Mouse (Mus musculus) testis, postnatal 14 days (tissue): ENCODE measurements around the gene Notch4.
A peak's percentile ranks its signal among the peaks of the same experiment; 100 is the strongest.
"Not testable (repeated sequence)": the region's sequence is repeated elsewhere in the genome, so short reads cannot be mapped to it uniquely, and the experiment has no call there.

Experiments
- DNase-seq: peaks from one replicate; pipeline ENCODE4 v3.0.0; 2021; ENCODE audit warnings: low spot score

Gene Notch4

DNA sequence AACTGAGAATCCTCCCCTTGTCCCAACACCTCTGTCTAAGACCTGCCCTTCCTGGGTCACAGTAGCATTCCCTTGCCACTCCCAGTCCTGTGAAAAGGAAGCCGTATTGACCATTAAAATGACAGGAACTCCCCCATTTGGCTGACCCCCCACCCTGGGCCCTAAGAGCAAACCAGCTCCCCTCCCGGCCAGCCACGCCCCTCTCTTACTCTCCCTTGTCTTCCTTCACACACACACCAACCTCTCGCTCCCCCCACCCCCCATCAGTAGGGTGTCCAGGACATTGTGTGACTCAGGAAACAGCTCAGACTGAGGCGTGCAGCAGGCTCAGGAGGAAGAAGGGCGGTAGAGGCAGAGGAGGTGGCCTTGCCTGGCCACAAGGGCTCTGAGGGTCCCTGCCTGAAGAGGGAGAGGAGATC is at the start of gene Notch4:
Notch4 (plus strand) TSS at position 266 of the 419 bp plus-strand sequence.
- no peak for DNase-seq

DNA sequence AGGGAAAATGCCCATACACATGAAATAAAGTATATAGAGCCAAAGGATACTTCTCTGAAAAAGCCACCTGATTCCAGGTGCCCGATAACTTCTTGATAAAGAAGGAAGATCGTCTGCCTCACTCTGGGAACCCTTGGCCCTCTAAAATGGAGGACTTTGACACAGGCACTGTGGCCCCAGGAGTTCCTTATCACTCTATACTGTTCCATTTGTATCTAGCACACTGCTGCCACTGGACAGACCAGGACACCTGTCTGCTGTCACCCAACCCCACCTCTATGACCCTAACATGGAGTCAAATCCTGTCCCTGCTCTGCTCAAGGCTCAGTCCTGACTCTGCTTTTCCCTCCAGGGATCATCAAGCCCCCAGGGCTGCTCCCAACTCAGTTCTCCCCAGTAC is 47.6 kb upstream of the Notch4 start:
- no peak for DNase-seq

DNA sequence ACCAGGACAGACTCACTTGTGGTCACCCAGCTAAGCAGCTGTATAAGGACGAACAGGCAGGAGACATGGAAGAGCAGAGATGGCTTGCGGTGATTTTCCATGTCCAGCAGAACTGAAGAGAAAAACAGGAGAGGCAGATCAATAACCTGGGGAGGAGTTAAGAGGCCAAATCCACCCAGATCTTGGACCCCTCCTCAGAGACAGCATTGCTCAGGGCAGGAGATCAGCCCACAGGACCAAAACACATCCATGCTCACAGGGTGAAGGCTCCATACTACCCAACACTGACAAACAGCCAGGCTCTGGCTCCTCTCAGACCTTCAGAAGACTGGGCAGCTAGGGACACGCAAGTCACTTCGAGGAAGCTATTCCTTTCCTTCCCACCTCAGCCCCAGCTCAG is 46.8 kb upstream of the Notch4 start, which contains the start of gene Btnl6:
Btnl6 (minus strand) TSS at position 101 of the 400 bp plus-strand sequence.
- no peak for DNase-seq

DNA sequence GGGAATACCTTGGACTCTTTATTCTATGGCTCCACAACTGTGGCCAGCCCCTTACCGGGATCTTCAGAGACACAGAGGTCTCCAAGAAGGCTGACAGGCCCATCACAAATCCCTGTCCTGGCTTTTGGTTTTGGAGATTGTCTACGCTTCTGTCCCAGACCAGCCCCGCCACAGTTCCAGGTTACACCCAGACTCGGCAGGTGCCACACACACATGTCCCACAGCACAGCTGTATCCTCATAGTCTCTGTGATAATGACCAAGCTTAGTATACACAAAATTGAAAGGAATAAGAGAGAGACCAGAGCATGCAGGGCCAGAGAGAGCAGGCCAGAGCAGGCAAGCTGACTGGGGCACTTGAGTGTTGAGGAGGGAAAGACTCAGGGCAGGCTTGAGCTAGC is 46.3 kb upstream of the Notch4 start:
- DNase-seq = no peak

DNA sequence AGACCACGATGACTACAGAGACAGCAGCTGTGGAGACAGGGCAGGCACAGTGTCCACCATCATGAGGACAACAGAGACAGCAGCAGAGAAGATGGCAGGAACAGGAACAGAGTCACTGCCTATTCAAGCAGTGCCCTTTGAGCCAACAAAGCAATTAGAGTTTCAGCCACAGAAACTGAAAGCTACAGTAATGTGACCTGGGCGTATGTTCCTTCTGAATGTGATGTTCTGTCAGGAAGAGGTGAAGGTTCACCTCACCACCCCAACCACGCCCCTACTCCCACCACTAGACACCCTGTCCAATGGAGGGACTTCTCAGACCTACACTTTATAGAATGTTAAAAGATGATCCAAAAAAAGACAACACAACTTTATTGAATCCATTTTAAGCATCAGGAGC is 45.5 kb upstream of the Notch4 start:
- DNase-seq = not testable (repeated sequence)

DNA sequence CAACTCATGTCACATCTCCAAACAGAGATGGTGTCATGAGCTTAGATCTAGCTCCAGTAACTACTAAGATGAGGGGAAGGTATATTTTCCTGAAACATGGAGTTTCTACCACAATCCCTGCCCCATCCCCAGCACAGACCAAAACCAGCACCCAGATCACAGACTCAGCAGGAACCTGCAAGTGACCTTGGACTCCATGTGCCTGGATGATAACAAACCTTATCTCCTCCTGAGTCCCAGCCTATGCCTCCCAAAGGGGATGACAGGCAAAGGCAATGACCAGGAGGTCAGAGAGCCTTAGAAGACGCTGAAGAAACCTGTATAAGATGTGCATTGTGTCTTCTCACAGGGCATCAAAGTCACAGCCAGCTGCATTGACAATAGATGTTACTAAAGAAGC is 45.1 kb upstream of the Notch4 start:
- no peak for DNase-seq

DNA sequence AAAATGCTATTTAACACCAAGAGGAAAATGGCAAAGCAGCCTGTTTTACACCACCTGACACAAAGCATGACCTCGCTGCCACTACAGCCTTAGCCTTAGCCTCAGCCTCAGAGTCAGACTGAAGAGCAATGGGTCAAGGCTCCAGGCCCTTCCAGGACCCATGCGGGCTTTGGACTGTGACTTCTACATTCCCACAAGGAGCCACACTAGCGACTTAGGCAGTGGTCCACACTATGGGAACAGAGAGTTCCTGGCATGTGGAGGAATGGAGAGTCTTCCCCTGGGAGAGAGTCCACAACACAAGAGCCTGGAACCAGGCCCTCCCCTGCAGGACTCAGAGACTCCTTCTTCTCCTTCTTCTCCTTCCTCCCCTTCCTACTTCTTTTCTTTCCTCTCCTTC is 31.4 kb upstream of the Notch4 start:
- DNase-seq = no peak

DNA sequence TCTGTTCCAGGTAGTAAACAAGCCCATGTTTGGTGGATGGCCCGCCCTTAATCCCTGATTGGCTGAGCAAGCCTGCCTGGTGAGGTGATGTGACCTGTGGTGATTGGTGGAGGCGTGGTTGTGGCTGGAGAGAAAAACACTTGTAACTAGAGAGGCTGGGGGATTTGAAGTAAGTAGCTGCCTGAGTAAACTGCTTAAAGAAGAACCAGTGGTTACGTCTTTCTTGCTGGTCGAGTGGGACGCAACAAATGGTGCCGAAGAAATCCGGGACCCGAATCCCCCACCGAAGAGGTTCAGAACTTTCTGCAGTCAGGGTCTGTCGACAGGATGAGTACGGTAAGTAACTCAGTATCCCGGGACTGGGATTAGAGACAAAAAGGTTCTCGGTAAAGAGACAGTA is 20.5 kb upstream of the Notch4 start:
- not testable (repeated sequence) for DNase-seq

DNA sequence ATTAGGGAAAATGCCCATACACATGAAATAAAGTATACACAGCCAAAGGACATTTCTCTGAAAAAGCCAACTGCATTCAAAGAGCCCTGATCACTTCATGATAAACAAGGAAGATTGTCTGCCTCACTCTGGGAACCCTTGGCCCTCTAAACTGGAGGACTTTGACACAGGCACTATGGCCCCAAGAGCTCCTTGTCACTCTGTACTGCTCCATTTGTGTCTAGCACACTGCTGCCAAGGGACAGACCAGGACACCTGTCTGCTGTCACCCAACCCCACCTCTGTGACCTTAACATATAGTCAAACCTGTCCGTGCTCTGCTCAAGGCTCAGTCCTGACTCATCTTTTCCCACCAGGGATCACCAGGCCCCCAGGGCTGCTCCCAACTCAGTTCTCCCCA is 17.3 kb upstream of the Notch4 start:
- DNase-seq = no peak

DNA sequence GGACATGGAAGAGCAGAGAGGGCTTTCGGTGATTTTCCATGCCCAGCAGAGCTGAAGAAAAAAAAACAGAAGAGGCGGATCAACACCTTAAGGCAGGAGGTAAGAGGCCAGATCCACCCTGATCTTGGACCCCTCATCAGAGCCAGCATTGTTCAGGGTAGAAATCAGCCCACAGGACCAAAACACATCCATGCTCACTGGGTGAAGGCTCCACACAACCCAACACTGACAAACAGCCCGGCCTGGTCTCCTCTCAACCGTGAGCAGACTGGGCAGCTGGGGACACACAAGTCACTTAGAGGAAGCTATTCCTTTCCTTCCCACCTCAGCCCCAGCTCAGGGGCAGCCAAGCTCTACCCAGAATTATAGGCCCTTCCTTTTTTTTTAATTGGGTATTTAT is 16.5 kb upstream of the Notch4 start:
- no peak for DNase-seq

DNA sequence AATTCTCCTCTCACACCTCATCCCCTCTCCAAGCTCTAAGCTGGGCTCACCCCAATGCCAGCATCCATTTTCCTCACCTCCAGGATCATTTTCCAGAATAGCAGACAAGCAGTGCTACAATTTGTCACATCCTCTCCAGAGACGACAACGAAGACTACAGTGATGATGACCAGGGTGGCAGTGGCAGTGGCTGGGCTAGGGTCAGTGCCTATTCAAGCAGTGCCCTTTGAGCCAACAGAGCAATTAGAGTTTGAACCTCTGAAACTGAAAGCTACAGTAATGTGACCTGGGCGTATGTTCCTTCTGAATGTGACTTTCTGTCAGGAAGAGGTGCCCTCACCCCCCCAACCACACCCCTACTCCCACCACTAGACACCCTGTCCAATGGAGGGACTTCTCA is 14.9 kb upstream of the Notch4 start:
- DNase-seq = no peak

DNA sequence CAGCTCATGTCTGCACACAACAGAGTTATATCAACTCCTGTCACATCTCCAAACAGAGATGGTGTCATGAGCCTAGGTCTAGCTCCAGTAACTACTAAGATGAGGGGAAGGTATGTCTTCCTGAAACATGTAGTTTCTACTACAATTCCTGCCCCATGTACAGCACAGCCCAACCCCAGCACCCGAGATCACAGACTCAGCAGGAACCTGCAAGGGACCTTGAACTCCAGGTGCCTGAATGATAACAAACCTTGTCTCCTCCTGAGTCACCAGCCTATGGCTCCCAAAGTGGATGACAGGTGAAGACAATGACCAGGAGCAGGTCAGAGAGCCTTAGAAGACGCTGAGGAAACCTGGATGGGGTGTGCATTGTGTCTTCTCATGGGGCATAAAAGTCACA is 14.2 kb upstream of the Notch4 start:
- DNase-seq = no peak

DNA sequence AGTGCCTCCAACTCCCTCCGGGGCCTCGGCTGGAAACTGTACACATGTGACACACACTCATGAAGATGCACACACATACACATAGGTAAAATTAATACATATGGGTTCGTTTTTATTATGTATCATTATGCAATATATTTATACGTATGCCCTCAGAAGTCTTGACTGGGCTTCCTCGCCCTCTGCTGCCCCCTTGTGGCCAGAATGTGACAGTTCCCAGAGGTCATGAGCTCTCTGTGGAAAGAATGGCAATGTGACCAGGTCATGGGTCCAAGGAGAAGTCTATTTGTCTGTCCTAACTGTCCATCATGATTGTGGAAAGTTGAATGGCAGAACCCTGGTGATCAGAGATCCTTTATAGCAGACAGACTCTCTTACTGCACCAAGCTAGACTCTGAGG is 8.6 kb upstream of the Notch4 start:
- peak; percentile 53 for DNase-seq

DNA sequence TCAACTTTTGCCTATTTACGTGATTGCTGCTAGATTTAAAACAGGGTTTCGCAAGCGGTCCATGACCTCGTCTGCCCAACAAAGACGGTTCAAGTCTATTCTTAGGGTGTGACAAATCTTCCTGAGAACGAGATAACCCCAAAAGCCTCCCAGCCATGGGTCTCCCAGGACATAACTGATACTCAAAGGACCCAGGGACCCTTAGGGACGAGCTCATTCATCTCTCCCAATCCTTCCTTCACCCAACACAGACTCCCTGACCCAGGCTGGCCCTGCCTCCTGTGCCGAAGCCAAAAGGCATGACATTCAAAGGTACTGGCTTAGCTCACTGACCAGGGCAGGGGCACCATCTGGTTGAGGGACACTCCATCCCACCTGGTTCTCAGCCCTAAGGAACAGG is 7.7 kb upstream of the Notch4 start:
- no peak for DNase-seq

DNA sequence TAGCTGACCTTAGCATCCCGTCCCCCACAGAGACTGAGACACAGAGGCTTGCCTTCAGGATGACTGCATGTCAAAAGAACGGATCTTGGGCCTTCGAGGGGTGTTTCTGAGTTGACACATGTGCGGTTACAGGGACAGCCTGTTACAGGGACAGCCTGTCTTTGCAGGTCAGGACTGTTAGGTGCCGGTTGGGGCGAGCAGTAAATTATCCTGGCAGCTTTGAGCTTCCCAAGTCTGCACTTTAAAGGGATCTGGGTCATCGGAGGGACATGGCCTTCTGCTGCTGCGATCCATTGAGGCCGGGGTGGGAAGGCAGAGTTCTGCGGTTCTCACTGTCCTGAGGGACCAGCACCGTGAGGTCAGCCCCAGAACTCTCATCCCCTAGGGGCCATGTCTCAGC is 6.7 kb upstream of the Notch4 start:
- no peak for DNase-seq

DNA sequence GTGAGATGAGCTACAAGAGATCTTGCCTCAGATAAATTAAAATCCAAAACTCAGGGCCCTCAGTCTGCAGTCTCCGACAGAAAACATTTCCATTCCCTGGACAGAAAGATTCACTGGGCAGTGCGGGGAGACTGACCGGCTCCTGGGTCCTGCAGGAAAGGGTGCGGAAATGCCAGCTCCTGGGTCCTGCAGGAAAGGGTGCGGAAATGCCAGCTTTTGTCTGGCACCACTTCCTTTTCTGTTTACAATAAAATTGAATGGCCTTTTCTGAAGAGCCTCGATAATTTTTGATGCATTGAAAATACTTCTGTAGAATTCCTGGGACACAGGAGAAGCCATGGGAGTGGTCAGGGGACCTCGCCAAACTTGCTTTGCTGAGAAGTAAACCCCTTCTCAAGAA is 5.0 kb upstream of the Notch4 start:
- no peak for DNase-seq

DNA sequence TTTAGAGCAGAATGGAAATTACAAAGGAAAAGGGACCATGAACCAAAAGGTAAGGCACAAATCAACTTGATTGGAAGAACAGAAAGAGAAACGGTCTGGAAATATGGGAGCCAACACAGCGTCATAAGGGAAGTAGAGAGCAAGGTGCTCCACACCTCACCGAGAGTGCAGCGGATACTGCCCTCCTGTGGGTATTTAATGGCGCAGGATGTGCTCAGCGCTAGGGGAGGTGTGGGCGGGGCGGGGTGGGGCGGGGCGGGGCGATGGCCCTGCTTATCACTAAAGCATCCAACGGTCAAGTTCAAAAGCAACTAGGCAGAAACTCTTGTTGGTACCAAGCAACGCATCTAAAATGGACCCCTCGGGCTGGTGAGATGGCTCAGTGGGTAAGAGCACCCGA is 4.2 kb upstream of the Notch4 start:
- DNase-seq = no peak

DNA sequence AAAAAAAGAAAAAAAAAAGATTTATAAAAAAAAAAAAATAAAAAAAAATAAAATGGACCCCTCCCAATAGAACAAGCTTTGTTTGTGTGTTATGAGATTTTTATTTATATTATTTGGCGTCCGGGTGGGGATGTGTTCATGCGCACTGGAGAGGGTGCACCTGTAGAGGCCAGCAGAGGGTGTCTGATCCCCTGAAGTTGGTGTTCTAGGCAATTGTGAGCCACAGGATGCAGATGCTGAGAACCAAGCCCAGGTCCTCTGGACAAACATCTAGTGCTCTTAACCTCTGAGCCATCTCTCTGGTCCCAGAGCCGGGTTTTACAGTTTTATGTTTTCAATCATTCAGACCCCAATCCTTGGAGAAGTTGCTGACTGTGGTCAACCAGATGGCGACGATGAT is 3.6 kb upstream of the Notch4 start:
- no peak for DNase-seq

DNA sequence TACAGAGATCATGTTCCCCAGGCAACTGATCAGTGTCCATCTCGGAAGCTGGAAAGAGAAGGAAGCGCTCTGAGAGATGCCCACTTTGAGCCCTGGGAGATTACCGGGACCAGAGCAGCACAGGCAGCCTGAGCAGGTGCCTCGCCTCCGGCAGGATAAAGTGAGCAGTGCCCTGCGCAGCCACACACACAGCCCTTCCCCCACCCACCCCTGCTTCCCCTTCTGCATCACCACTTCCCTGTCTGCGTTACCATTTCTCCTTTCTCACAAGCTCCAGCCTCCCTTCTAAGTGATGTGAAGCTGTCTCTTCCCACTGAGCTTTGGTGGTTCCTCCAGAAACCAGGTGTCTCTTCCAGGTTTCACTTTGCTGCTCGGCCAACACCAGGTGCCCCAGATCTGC is 2.9 kb upstream of the Notch4 start:
- no peak for DNase-seq

DNA sequence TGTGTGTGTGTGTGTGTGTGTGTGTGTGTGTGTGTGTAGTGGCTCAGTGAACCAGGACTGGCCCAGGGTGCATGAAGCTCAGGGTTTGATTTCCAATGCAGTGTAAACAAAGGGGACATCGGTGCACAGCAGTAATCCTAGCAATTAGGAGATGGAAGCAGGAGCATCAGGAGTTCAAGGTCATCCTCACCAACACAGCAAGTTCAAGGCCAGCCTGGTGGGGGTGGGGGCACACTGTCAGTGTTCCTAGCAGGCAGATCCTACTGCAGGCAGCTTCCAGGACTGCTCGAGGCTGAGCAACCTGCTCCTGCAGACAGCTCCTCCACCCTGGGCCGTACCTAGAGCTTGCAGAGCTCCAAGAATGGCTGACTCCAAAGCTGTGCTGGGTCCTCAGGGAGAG is 1.5 kb upstream of the Notch4 start:
- no peak for DNase-seq

DNA sequence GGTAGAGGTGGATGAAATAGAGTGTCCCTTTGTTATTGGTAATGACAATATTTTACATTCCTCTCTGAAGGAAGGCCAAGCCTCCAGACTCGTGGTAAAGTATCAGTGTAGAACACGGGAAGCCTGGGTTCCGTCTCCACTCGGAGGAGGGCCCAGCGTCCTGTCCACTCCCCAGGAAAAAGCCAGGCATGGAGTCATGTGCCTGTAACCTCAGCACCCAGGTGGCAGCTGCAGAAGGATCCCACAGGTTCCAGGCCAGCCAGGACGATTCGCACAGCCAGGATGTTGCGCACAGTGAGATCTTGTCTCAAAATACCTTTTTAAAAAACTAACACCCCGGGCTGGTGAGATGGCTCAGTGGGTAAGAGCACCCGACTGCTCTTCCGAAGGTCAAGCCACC is 714 bp upstream of the Notch4 start:
- DNase-seq = no peak

DNA sequence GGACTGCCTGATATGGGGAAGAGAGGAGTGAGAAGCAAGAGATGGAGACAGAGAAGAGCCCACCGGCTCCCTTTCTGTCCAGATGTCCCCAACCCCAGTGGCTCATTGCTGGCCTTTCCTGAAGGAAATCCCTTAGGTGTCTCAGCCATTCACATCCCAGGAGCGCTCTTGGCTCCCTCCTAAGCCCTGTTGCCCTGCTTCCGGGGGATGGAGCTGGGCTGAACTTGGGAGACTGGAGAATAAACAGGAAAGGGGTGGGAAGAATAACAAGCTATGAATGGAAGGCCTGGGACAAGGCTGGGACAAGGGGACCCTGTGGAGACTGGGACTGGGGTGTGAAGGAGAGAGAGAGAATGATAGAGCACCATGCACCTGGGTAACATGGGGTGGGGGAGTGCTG is 728 bp downstream of the Notch4 start:
- no peak for DNase-seq

DNA sequence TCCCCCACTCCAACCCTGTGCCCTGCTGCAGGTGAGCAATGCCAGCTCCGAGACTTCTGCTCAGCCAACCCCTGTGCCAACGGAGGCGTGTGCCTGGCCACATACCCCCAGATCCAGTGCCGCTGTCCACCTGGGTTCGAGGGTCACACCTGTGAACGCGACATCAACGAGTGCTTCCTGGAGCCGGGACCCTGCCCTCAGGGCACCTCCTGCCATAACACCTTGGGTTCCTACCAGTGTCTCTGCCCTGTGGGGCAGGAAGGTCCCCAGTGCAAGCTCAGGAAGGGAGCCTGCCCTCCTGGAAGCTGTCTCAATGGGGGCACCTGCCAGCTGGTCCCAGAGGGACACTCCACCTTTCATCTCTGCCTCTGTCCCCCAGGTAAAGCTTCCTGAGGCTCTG is 3.2 kb downstream of the Notch4 start:
- no peak for DNase-seq

DNA sequence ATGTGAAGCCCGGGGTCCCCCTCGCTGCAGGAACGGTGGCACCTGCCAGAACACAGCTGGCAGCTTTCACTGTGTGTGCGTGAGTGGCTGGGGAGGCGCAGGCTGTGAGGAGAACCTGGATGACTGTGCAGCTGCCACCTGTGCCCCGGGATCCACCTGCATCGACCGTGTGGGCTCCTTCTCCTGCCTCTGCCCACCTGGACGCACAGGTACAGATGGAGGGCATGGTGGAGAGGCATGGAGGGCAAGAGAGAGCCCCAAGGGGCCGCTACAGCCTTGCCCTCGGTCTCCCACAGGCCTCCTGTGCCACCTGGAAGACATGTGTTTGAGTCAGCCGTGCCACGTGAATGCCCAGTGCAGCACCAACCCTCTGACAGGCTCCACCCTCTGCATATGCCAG is 4.4 kb downstream of the Notch4 start:
- DNase-seq = no peak

DNA sequence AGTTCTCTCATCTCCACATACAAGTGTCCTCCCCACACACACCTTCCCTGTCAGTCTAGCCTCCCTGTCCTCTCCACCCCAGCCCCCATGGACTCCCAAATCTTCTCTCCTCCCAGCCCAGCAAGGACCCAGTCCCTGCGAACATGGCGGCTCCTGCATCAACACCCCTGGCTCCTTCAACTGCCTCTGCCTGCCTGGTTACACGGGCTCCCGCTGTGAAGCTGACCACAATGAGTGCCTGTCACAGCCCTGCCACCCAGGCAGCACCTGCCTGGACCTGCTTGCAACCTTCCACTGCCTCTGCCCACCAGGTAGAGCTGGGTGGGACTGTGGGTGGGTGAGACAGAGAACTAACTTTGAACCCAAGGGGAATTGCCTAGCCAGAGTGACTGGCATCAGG is 5.9 kb downstream of the Notch4 start:
- DNase-seq = no peak
